Mouse (Mus musculus) hindbrain, postnatal 0 days (tissue): ENCODE measurements at regions not wholly inside any gene's neighbourhood (a gene's known extent, or its start where the extent isn't known, plus 50 kb on each side); places are given as distances from the start of the nearest gene placed in this dataset.

ENCODE experiments used
- ATAC-seq: fragments of 200-750 bp; cut with Nextera tagmentation; 2 replicates; pipeline ENCODE4 v1.8.0; 2017; ENCODE audit warnings: mild to moderate bottlenecking, moderate TSS enrichment, moderate library complexity
- DNase-seq: peaks from one replicate; pipeline ENCODE4 v3.0.0-alpha.2; 2015; ENCODE audit warnings: low spot score
- H3K27ac ChIP-seq: fragments of 300-500 bp; sonication (generic); 2 replicates; pipeline ENCODE4 v1.5.1; 2014; ENCODE audit warnings: mild to moderate bottlenecking
- H3K27me3 ChIP-seq: fragments of 300-500 bp; sonication (generic); 2 replicates; pipeline ENCODE4 v1.6.1; 2014; ENCODE audit warnings: low read length, mixed read lengths; ENCODE audit not compliant: insufficient read depth
- H3K36me3 ChIP-seq: fragments of 300-500 bp; sonication (generic); 2 replicates; pipeline ENCODE4 v1.6.1; 2014; ENCODE audit warnings: low read length, mixed read lengths; ENCODE audit not compliant: insufficient read depth
- H3K4me1 ChIP-seq: fragments of 300-500 bp; sonication (generic); 2 replicates; pipeline ENCODE4 v1.6.1; 2014; ENCODE audit warnings: antibody characterized with exemption, low read length, mixed read lengths; ENCODE audit not compliant: insufficient read depth
- H3K4me2 ChIP-seq: fragments of 300-500 bp; sonication (generic); 2 replicates; pipeline ENCODE4 v1.6.1; 2014; ENCODE audit warnings: low read depth, mild to moderate bottlenecking, low read length, moderate library complexity, mixed read lengths
- H3K4me3 ChIP-seq: fragments of 300-500 bp; sonication (generic); 2 replicates; pipeline ENCODE4 v1.5.1; 2014; ENCODE audit warnings: low read length
- H3K9ac ChIP-seq: fragments of 300-500 bp; sonication (generic); replicated peaks from 2 replicates; pipeline ENCODE4 v1.6.1; 2014; ENCODE audit warnings: mild to moderate bottlenecking, low read length, moderate library complexity, mixed read lengths
- H3K9me3 ChIP-seq: fragments of 300-500 bp; sonication (generic); 2 replicates; pipeline ENCODE4 v1.6.1; 2016; ENCODE audit warnings: low read length, mixed read lengths
- CTCF ChIP-seq: IDR thresholded peaks from 2 replicates; pipeline ENCODE4 v1.5.1; 2016; ENCODE audit warnings: antibody characterized with exemption, control low read depth, low read depth
- WGBS: fragments of 180-500 bp; shearing (Covaris S2); extraction: QIAGEN DNeasy Blood & Tissue Kit; methylation state at CpG from one replicate; pipeline ENCODE4 v1.1.7; 2014; 5-methylcytosine and 5-hydroxymethylcytosine counted together

DNA sequence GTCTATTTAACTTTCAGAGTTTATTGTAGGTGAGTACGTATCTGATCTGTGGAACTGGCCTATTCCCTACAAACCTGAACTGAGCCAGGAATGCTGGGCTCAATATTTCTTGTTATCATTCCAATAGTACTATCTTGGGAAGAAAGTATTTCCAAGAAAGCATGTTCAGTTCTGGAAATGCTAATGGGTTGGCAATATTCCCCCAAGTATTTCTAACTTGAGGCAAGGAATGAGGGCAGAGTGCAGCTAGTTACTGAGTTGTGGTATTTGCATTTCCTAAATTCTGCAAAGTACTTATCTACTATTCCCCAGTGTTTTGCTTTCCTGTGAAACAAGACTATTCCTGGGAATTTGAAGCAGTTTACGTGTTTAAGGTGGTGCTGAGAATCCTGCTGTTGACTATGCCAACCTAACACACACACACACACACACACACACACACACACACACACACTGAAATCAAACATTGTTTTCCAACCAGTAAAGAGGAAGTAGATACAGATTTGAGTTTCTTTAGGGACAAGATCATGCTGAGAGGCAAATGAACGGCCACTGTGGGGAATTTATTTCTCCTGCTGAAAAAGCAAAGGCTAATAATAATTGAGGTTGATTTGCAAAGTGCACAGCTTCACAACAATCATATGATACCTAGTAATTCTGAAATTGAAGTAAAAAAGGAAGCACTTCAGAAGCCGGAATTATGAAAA, 1248.4 kb upstream of the Zeb2 start:
- H3K27ac ChIP-seq: no peak overlapping the region
- no peaks in the 10 kb centered on the region for H3K27me3 ChIP-seq
- H3K9me3 ChIP-seq: no peaks in the 10 kb centered on the region
- no peak for TF ChIP-seq CTCF
- no peaks in the 10 kb centered on the region for H3K4me1 ChIP-seq
- H3K4me2 ChIP-seq: no peak overlapping the region
- H3K9ac ChIP-seq: no peak overlapping the region
- 80% methylated on average over 4 of the region's 4 CpGs for WGBS
- ATAC-seq (no peak), DNase-seq (no peak)
- H3K36me3 ChIP-seq: no peaks in the 10 kb centered on the region
- H3K4me3 ChIP-seq: no peak overlapping the region

DNA sequence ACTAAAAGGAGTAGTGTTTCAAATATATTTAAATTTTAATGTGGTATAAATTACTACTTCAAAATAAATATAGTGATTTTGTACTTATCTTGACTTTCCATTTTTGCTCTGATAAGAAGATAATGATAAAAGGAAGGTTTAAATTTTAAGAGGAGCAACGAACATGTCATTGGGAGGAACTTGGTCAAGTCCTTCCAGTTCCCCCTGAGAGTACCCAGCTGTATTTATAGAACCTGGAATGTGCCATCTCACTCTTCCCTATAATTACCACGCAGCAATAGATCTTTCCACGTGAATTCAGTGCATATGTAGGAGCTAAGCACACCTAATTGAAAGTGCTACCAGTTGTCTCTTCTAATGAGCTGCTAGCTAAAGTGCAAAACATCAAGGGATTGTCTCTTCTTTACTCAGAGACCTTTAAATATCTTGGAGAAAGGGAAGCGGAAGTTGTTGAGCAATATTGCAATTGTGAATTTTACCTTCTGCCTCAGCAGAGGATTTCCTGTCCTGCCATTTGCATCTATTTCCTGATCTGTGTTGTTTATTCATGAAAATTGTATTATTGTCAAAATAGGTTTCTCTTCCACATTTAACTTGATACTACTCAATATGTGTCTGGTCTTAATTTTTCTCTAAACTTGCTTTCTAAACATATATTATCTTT, 1243.0 kb upstream of the Zeb2 start:
- no peaks in the 10 kb centered on the region for H3K4me1 ChIP-seq
- no peak overlapping the region for H3K4me3 ChIP-seq
- no peaks in the 10 kb centered on the region for H3K36me3 ChIP-seq
- H3K9me3 ChIP-seq: no peaks in the 10 kb centered on the region
- H3K9ac ChIP-seq: no peak overlapping the region
- no peaks in the 10 kb centered on the region for H3K27me3 ChIP-seq
- TF ChIP-seq CTCF: no peak
- DNase-seq (no peak), ATAC-seq (no peak)
- no peak overlapping the region for H3K4me2 ChIP-seq
- H3K27ac ChIP-seq: no peak overlapping the region
- WGBS: 77% methylated on average over 4 of the region's 4 CpGs

DNA sequence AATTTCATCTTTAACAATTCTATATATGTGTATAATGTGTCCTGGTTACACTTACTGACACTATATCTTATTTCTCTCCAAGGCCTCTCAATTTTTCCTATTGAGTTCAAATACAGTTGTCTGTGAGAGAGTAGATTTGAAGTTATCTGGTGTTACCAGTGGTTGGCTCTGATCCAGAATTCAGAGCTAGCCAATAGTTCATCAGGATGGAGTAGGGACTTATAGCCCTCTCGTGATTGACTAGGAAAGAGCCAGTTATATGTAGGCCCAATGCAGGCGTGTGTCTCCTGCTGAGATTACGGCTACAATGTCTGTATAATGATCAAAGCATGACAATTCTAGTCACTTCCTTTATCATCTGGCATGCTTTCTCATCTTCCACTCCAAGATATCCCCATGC, 1241.0 kb upstream of the Zeb2 start:
- Histone ChIP-seq H3K4me2 (no peak overlapping the region), H3K4me1 (no peaks in the 10 kb centered on the region), H3K4me3 (no peak overlapping the region), H3K27ac (no peak overlapping the region), H3K9me3 (no peaks in the 10 kb centered on the region), H3K27me3 (no peaks in the 10 kb centered on the region), H3K9ac (no peak overlapping the region), H3K36me3 (no peaks in the 10 kb centered on the region)
- WGBS: 83% methylated on average over 3 of the region's 3 CpGs
- no peak for TF ChIP-seq CTCF
- DNase-seq (no peak), ATAC-seq (no peak)

DNA sequence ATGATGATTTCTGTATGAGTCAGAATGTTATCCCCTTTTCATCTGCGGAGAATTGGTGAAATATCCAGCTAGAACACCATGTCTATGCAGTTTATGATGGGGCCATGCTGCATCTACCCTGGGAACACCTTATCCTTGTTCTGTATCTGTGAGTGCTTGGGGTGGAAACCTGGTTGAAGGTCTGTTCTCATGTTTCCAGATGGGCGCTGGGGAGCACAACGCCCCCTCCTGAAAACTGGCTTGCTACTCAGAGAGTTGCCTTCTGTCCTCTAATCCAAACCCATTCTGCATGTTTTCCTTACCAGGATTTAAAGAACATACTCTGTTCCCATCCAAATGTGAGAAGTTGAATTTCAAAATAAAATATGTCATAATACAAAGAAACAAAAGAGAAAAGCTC, 1239.5 kb upstream of the Zeb2 start:
- H3K9ac ChIP-seq: no peak overlapping the region
- H3K4me1 ChIP-seq: no peaks in the 10 kb centered on the region
- DNase-seq (no peak), ATAC-seq (no peak)
- H3K27ac ChIP-seq: no peak overlapping the region
- 93% methylated on average over 3 of the region's 3 CpGs for WGBS
- no peak overlapping the region for H3K4me2 ChIP-seq
- no peaks in the 10 kb centered on the region for H3K27me3 ChIP-seq
- no peak overlapping the region for H3K4me3 ChIP-seq
- no peaks in the 10 kb centered on the region for H3K36me3 ChIP-seq
- no peak for TF ChIP-seq CTCF
- no peaks in the 10 kb centered on the region for H3K9me3 ChIP-seq

DNA sequence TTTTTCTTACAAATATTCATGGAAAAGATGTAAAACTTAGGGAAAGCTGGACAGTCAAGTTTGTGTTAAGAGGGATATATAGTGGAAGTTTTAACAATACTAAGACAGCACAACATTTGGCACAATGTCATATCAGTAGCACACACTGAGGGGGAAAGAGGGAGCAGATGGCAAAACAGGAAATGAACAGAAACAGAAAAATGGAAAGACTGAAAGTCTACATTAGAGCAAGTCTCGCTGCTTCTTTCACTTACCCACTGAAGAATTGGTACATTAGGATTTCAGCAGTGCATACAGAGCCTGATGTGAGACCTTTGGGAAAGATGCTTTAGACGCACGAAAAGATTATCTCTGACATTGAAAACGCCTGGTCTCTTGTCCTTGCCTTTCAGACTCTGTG, 1223.5 kb upstream of the Zeb2 start:
- 76% methylated on average over 4 of the region's 4 CpGs for WGBS

DNA sequence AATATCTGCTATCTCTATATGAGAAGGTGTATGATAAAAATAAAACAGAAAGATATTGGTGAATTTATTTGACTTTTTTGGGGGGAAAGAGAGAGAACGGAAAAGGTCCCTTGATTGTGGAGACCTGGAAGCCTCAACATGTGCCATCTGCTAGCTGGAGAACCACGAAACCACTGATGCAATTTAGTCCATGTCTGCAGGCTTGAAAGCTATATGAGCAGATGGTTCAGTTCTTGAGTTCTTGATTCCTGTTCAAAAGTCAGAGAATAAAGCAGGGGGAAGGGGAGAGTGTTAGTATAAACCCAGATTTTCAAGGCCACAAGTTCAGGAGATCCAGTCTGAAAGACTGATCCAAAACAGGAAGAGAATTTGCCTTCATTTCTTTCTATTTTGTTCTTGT, 1199.5 kb upstream of the Zeb2 start:
- H3K4me1 ChIP-seq: no peaks in the 10 kb centered on the region
- H3K27ac ChIP-seq: no peak overlapping the region
- ATAC-seq (no peak), DNase-seq (no peak)
- WGBS: 80% methylated on average over 2 of the region's 2 CpGs
- H3K4me3 ChIP-seq: no peak overlapping the region
- no peak overlapping the region for H3K4me2 ChIP-seq
- no peak overlapping the region for H3K9ac ChIP-seq
- H3K27me3 ChIP-seq: no peaks in the 10 kb centered on the region
- H3K9me3 ChIP-seq: no peaks in the 10 kb centered on the region
- no peak for TF ChIP-seq CTCF
- no peaks in the 10 kb centered on the region for H3K36me3 ChIP-seq

More for the DNA sequence above, 1223.5 kb upstream of the Zeb2 start:
- H3K36me3 ChIP-seq: no peaks in the 10 kb centered on the region
- no peak overlapping the region for H3K4me3 ChIP-seq
- ATAC-seq (no peak), DNase-seq (no peak)
- no peak for TF ChIP-seq CTCF
- H3K4me2 ChIP-seq: no peak overlapping the region
- no peaks in the 10 kb centered on the region for H3K9me3 ChIP-seq
- H3K27me3 ChIP-seq: no peaks in the 10 kb centered on the region
- H3K27ac ChIP-seq: no peak overlapping the region
- H3K4me1 ChIP-seq: no peaks in the 10 kb centered on the region
- H3K9ac ChIP-seq: no peak overlapping the region

DNA sequence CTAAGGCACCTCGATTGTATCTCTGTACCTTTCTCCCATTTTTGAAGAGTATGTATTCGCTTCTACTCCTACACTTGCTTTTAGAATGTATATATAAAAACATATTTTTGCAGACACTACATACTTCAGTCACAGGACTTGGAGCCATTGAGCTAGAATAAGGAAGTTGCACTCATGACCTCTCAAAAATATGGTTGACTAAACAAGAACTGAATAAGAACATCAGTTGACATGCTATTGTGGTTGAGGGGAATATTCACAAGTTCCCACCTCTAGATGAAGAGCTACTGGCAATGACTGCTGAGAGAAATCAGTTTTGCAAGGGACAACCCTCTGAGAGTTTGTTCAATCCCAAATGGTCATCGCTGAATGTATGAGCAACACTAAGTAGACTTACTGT, 1198.0 kb upstream of the Zeb2 start:
- Histone ChIP-seq H3K36me3 (no peaks in the 10 kb centered on the region), H3K9ac (no peak overlapping the region), H3K4me1 (no peaks in the 10 kb centered on the region), H3K4me3 (no peak overlapping the region), H3K9me3 (no peaks in the 10 kb centered on the region), H3K27me3 (no peaks in the 10 kb centered on the region), H3K27ac (no peak overlapping the region), H3K4me2 (no peak overlapping the region)
- WGBS: 95% methylated on average over 3 of the region's 3 CpGs
- no peak for DNase-seq
- TF ChIP-seq CTCF: no peak
- ATAC-seq: no peak
